Mouse (Mus musculus) hindbrain, embryonic 10.5 days (tissue): Measurements from ENCODE around the gene Mon2. TPM values are rescaled to one million over a fixed set of nuclear protein-coding genes. Genes with fewer than 3 reads are reported as not detected.
A peak's percentile ranks its signal among the peaks of the same experiment; 100 is the strongest.

ENCODE experiments used
- DNase-seq: peaks from one replicate; pipeline ENCODE4 v3.0.0-alpha.2; 2017; ENCODE audit warnings: low spot score
- H3K27ac ChIP-seq: fragments of 300-500 bp; sonication (generic); 2 replicates; pipeline ENCODE4 v1.5.1; 2016; ENCODE audit warnings: mild to moderate bottlenecking, moderate library complexity
- H3K27me3 ChIP-seq: fragments of 300-500 bp; sonication (generic); 2 replicates; pipeline ENCODE4 v1.6.1; 2016; ENCODE audit warnings: mild to moderate bottlenecking; ENCODE audit not compliant: poor library complexity, insufficient read depth, severe bottlenecking
- H3K36me3 ChIP-seq: fragments of 300-500 bp; sonication (generic); 2 replicates; pipeline ENCODE4 v1.6.1; 2016; ENCODE audit warnings: mild to moderate bottlenecking, moderate library complexity
- H3K4me1 ChIP-seq: fragments of 300-500 bp; sonication (generic); replicated peaks from 2 replicates; pipeline ENCODE4 v1.6.1; 2016; ENCODE audit warnings: mild to moderate bottlenecking
- H3K4me3 ChIP-seq: fragments of 300-500 bp; sonication (generic); 2 replicates; pipeline ENCODE4 v1.5.1; 2016; ENCODE audit warnings: mild to moderate bottlenecking, moderate library complexity
- H3K9me3 ChIP-seq: fragments of 300-500 bp; sonication (generic); 2 replicates; pipeline ENCODE4 v1.6.1; 2016; ENCODE audit warnings: mild to moderate bottlenecking, moderate library complexity
- WGBS: fragments of 180-500 bp; shearing (Covaris S2); methylation state at CpG from one replicate; pipeline ENCODE4 v1.1.7; 2016; 5-methylcytosine and 5-hydroxymethylcytosine counted together
- polyA plus RNA-seq: library from polyadenylated mRNA; unstranded; fragments of >200 nt; fragmentation: Nextera tagmentation; extraction: Ambion mirVana; gene quantifications from 2 replicates; pipeline ENCODE4 v1.2.1, GENCODE M21; 2016

The Mon2 gene
- polyA plus RNA-seq, 1 experiment from 2014 or later, result 24.8 TPM

- DNase-seq, result no peak
- no peaks in the 10 kb centered on the region for H3K36me3 ChIP-seq
- H3K4me1 ChIP-seq, result no peaks in the 10 kb centered on the region
- H3K4me3 ChIP-seq, result no peak overlapping the region
- no peak overlapping the region for H3K27ac ChIP-seq
- no peaks in the 10 kb centered on the region for H3K9me3 ChIP-seq
- WGBS, result 79% methylated on average over 3 of the region's 3 CpGs
- H3K27me3 ChIP-seq, result no peaks in the 10 kb centered on the region
These were observed 16.3 kb upstream of the Mon2 start for GRCm38 (mm10) chr10:123092577-123092976.

GRCm38 (mm10) chr10:123091737-123092136 lies 15.4 kb upstream of the Mon2 start:
- Histone ChIP-seq H3K27ac (no peak overlapping the region), H3K36me3 (no peaks in the 10 kb centered on the region), H3K4me1 (no peaks in the 10 kb centered on the region), H3K9me3 (no peaks in the 10 kb centered on the region), H3K4me3 (no peak overlapping the region), H3K27me3 (no peaks in the 10 kb centered on the region)
- 32% methylated on average over 5 of the region's 5 CpGs for WGBS
- peak; percentile 61 for DNase-seq

- no peak overlapping the region for H3K27ac ChIP-seq
- no peaks in the 10 kb centered on the region for H3K36me3 ChIP-seq
- WGBS, result 78% methylated on average over 12 of the region's 12 CpGs
- H3K4me1 ChIP-seq, result no peaks in the 10 kb centered on the region
- no peak overlapping the region for H3K4me3 ChIP-seq
- DNase-seq, result no peak
- H3K9me3 ChIP-seq, result no peaks in the 10 kb centered on the region
- no peaks in the 10 kb centered on the region for H3K27me3 ChIP-seq
These were observed 13.2 kb upstream of the Mon2 start for GRCm38 (mm10) chr10:123089425-123089930.

GRCm38 (mm10) chr10:123086847-123087246 lies 10.5 kb upstream of the Mon2 start:
- WGBS, result 82% methylated on average over 2 of the region's 2 CpGs
- no peak overlapping the region for H3K27ac ChIP-seq
- DNase-seq, result no peak

GRCm38 (mm10) chr10:123084900-123085641 lies 8.8 kb upstream of the Mon2 start:
- H3K4me1 ChIP-seq, result no peaks in the 10 kb centered on the region
- no peak overlapping the region for H3K4me3 ChIP-seq

More at GRCm38 (mm10) chr10:123086847-123087246, 10.5 kb upstream of the Mon2 start:
- H3K27me3 ChIP-seq, result no peaks in the 10 kb centered on the region
- no peaks in the 10 kb centered on the region for H3K4me1 ChIP-seq
- H3K9me3 ChIP-seq, result no peaks in the 10 kb centered on the region
- no peak overlapping the region for H3K4me3 ChIP-seq
- H3K36me3 ChIP-seq, result no peaks in the 10 kb centered on the region

GRCm38 (mm10) chr10:123084307-123084706 lies 8.0 kb upstream of the Mon2 start:
- no peaks in the 10 kb centered on the region for H3K27me3 ChIP-seq
- no peaks in the 10 kb centered on the region for H3K9me3 ChIP-seq
- no peak overlapping the region for H3K4me3 ChIP-seq
- H3K4me1 ChIP-seq, result no peaks in the 10 kb centered on the region
- WGBS, result 76% methylated on average over 9 of the region's 9 CpGs
- no peak for DNase-seq
- H3K36me3 ChIP-seq, result no peaks in the 10 kb centered on the region
- H3K27ac ChIP-seq, result no peak overlapping the region

More at GRCm38 (mm10) chr10:123084900-123085641, 8.8 kb upstream of the Mon2 start:
- H3K36me3 ChIP-seq, result no peaks in the 10 kb centered on the region
- DNase-seq, result no peak
- WGBS, result 78% methylated on average over 10 of the region's 10 CpGs
- H3K27ac ChIP-seq, result no peak overlapping the region
- no peaks in the 10 kb centered on the region for H3K9me3 ChIP-seq
- H3K27me3 ChIP-seq, result no peaks in the 10 kb centered on the region

GRCm38 (mm10) chr10:123075751-123076242 lies 508 bp downstream of the Mon2 start:
- Histone ChIP-seq H3K27ac (peak overlapping the region; percentile 93), H3K27me3 (no peaks in the 10 kb centered on the region)
- DNase-seq, result no peak

GRCm38 (mm10) chr10:123071997-123072396 lies 4.3 kb downstream of the Mon2 start:
- Histone ChIP-seq H3K27me3 (no peaks in the 10 kb centered on the region), H3K4me1 (peaks cover 14% of the 10 kb centered on the region), H3K27ac (no peak overlapping the region), H3K9me3 (peaks cover 10% of the 10 kb centered on the region), H3K36me3 (peaks cover 41% of the 10 kb centered on the region), H3K4me3 (no peak overlapping the region)
- 94% methylated on average over 2 of the region's 2 CpGs for WGBS
- DNase-seq, result no peak

More at GRCm38 (mm10) chr10:123075751-123076242, 508 bp downstream of the Mon2 start:
- Histone ChIP-seq H3K4me3 (peak overlapping the region; percentile 97), H3K4me1 (peaks cover 15% of the 10 kb centered on the region), H3K9me3 (no peaks in the 10 kb centered on the region), H3K36me3 (peaks cover 27% of the 10 kb centered on the region)
- 1% methylated on average over 47 of the region's 48 CpGs for whole genome bisulfite sequencing

- DNase-seq, result no peak
- H3K9me3 ChIP-seq, result no peaks in the 10 kb centered on the region
- H3K27me3 ChIP-seq, result no peaks in the 10 kb centered on the region
- peaks cover 3% of the 10 kb centered on the region; the same call in 1 of the 2 replicates for H3K36me3 ChIP-seq
- H3K4me1 ChIP-seq, result peaks cover 7% of the 10 kb centered on the region
- WGBS, result 93% methylated on average over 2 of the region's 2 CpGs
- no peak overlapping the region for H3K4me3 ChIP-seq
- no peak overlapping the region for H3K27ac ChIP-seq
These were observed 13.3 kb downstream of the Mon2 start for GRCm38 (mm10) chr10:123063021-123063420.

GRCm38 (mm10) chr10:123060831-123061230 lies 15.5 kb downstream of the Mon2 start:
- H3K27me3 ChIP-seq, result no peaks in the 10 kb centered on the region
- H3K4me3 ChIP-seq, result no peak overlapping the region
- H3K36me3 ChIP-seq, result peaks cover 3% of the 10 kb centered on the region; the same call in 1 of the 2 replicates
- H3K4me1 ChIP-seq, result peaks cover 7% of the 10 kb centered on the region
- DNase-seq, result no peak
- H3K27ac ChIP-seq, result no peak overlapping the region
- no peaks in the 10 kb centered on the region for H3K9me3 ChIP-seq
- 93% methylated on average over 6 of the region's 6 CpGs for WGBS

GRCm38 (mm10) chr10:123057082-123057481 lies 19.2 kb downstream of the Mon2 start:
- no peaks in the 10 kb centered on the region for H3K27me3 ChIP-seq
- H3K4me1 ChIP-seq, result peaks cover 7% of the 10 kb centered on the region
- no peak overlapping the region for H3K4me3 ChIP-seq
- H3K27ac ChIP-seq, result no peak overlapping the region
- H3K9me3 ChIP-seq, result no peaks in the 10 kb centered on the region
- no peak for DNase-seq
- peaks cover 3% of the 10 kb centered on the region; the same call in 1 of the 2 replicates for H3K36me3 ChIP-seq
- WGBS, result 83% methylated on average over 1 of the region's 1 CpGs

GRCm38 (mm10) chr10:123056463-123056862 lies 19.8 kb downstream of the Mon2 start:
- peaks cover 5% of the 10 kb centered on the region; the same call in 1 of the 2 replicates for H3K36me3 ChIP-seq
- 86% methylated on average over 10 of the region's 10 CpGs for WGBS
- no peak overlapping the region for H3K4me3 ChIP-seq
- no peak overlapping the region for H3K27ac ChIP-seq
- no peak for DNase-seq
- H3K27me3 ChIP-seq, result no peaks in the 10 kb centered on the region
- H3K9me3 ChIP-seq, result no peaks in the 10 kb centered on the region
- H3K4me1 ChIP-seq, result peaks cover 7% of the 10 kb centered on the region
